Mouse (Mus musculus) adrenal gland, postnatal 4 days (tissue): Measurements from ENCODE around the gene Samd10. TPM values are rescaled to one million over a fixed set of nuclear protein-coding genes. Genes with fewer than 3 reads are reported as not detected.

Experiments
- microRNA-seq: library from miRNA; unstranded; fragments of <30 nt; microRNA quantifications from one replicate; pipeline ENCODE4 v1.2.0, GENCODE M21; 2021
- total RNA-seq, 2 experiments: library from RNA; stranded (reverse); gene quantifications; 2 replicates each; pipeline ENCODE4 v1.2.3; 2021

Samd10 gene
- total RNA-seq, 2 experiments from 2014 or later: 23.8 to 25.5 TPM

Small RNA genes within 50 kb of the gene (microRNA-seq; reads per million reads assigned to microRNA genes)
- 0.79 reads per million for gene Mir7006

Other genes starting within 250 kb of the Samd10 start
- gene Zgpat, start 234.3 kb downstream of the Samd10 start, total RNA-seq: 10 to 100 TPM; 37.0 to 42.4 TPM
- 10 to 100 TPM; 43.6 to 48.9 TPM for gene Arfrp1, start 233.8 kb downstream of the Samd10 start, total RNA-seq
- gene Lime1, start 219.1 kb downstream of the Samd10 start, total RNA-seq: 10 to 100 TPM; 21.8 to 28.4 TPM
- gene Zbtb46, start 139.8 kb downstream of the Samd10 start, total RNA-seq: 10 to 100 TPM; 27.3 to 28.4 TPM
- not detected for gene Abhd16b, start 106.0 kb downstream of the Samd10 start, total RNA-seq
- 100 to 1,000 TPM; 120 to 121 TPM for gene Tpd52l2, start 102.1 kb downstream of the Samd10 start, total RNA-seq
- 100 to 1,000 TPM; 120 to 131 TPM for gene Dnajc5, start 78.7 kb downstream of the Samd10 start, total RNA-seq
- 100 to 1,000 TPM; 106 to 113 TPM for gene Uckl1, start 14.3 kb downstream of the Samd10 start, total RNA-seq
- 10 to 100 TPM; 72.3 to 73.4 TPM for gene Prpf6, start 7.3 kb downstream of the Samd10 start, total RNA-seq
- gene Zfp512b, start 6.4 kb downstream of the Samd10 start, total RNA-seq: 100 to 1,000 TPM; 141 to 143 TPM
- gene Gm29797, start 57.8 kb upstream of the Samd10 start, total RNA-seq: under 1 TPM; 0.42 TPM
- 10 to 100 TPM; 45.2 to 47.3 TPM for gene Sox18, start 72.4 kb upstream of the Samd10 start, total RNA-seq
- gene Tcea2, start 81.1 kb upstream of the Samd10 start, total RNA-seq: 10 to 100 TPM; 23.6 to 24.3 TPM
- 10 to 100 TPM; 30.2 to 31.1 TPM for gene Rgs19, start 94.8 kb upstream of the Samd10 start, total RNA-seq
- not detected for gene Lkaaear1, start 99.2 kb upstream of the Samd10 start, total RNA-seq
- gene Oprl1, start 115.8 kb upstream of the Samd10 start, total RNA-seq: 1 to 10 TPM; 4.0 to 6.0 TPM
- gene Myt1, start 164.1 kb upstream of the Samd10 start, total RNA-seq: 10 to 100 TPM; 14.7 TPM
- gene Pcmtd2, start 238.6 kb upstream of the Samd10 start, total RNA-seq: 10 to 100 TPM; 70.8 to 74.9 TPM